Mouse (Mus musculus): ENCODE results near the gene Lmtk3. TPM values are rescaled to one million over a fixed set of nuclear protein-coding genes. Genes with fewer than 3 reads are reported as not detected.

Gene Lmtk3
- polyA plus RNA-seq, 1 experiment from 2014 or later = 1.1 TPM

- no peak for ATAC-seq (ENCODE audit: insufficient number of reproducible peaks, insufficient read depth, low FRiP score, low read depth)
- H3K27me3 ChIP-seq (ENCODE audit: control insufficient read depth, insufficient read depth, low read length) = peaks cover 71% of the 10 kb centered on the region
- H3K4me2 ChIP-seq (ENCODE audit: low read length) = no peak overlapping the region
- H3K4me3 ChIP-seq (ENCODE audit: control insufficient read depth in 1 of 2, insufficient read depth in 1 of 2, low read depth in 1 of 2, low read length in 2 of 2) = no peak overlapping the region
- H3K9me3 ChIP-seq (ENCODE audit: control insufficient read depth, low read length) = no peaks in the 10 kb centered on the region
- no peak overlapping the region for H3K9ac ChIP-seq (ENCODE audit: low read length)
- H3K36me3 ChIP-seq (ENCODE audit: control insufficient read depth, insufficient read depth, low read length) = no peaks in the 10 kb centered on the region
- peaks cover 9 to 18% of the 10 kb centered on the region in 2 experiments; a peak in 2 of 4 replicates for H3K4me1 ChIP-seq (ENCODE audit: control insufficient read depth in 2 of 2, insufficient read depth in 2 of 2, low read length in 2 of 2)
- WGBS = 55% methylated on average over 4 of the region's 4 CpGs
- H3K27ac ChIP-seq (replicated peaks in 1 of 2; ENCODE audit: control insufficient read depth in 1 of 2, insufficient read depth in 1 of 2, low read depth in 2 of 2, low read length in 2 of 2) = no peak overlapping the region
These were observed 1.3 kb upstream of the Lmtk3 start for GRCm38 (mm10) chr7:45782271-45782670.

GRCm38 (mm10) chr7:45784524-45785372 is 1.2 kb downstream of the Lmtk3 start, which contains the start of gene Sult2b1:
TSS of gene Sult2b1 (minus strand) at chr7:45784669.
- no peak for ATAC-seq (ENCODE audit: insufficient number of reproducible peaks, insufficient read depth, low FRiP score, low read depth)
- Histone ChIP-seq H3K9me3 (ENCODE audit: control insufficient read depth, low read length) (no peaks in the 10 kb centered on the region), H3K4me1 (ENCODE audit: control insufficient read depth in 2 of 2, insufficient read depth in 2 of 2, low read length in 2 of 2) (peaks cover 7 to 13% of the 10 kb centered on the region in 2 experiments; a peak in 2 of 4 replicates), H3K4me2 (ENCODE audit: low read length) (peak within 1 kb of the TSS; percentile 78), H3K36me3 (ENCODE audit: control insufficient read depth, insufficient read depth, low read length) (no peaks in the 10 kb centered on the region), H3K27ac (replicated peaks in 1 of 2; ENCODE audit: control insufficient read depth in 1 of 2, insufficient read depth in 1 of 2, low read depth in 2 of 2, low read length in 2 of 2) (no peak within 1 kb of the TSS), H3K4me3 (ENCODE audit: control insufficient read depth in 1 of 2, insufficient read depth in 1 of 2, low read depth in 1 of 2, low read length in 2 of 2) (peak within 1 kb of the TSS; percentile 60 to 65), H3K27me3 (ENCODE audit: control insufficient read depth, insufficient read depth, low read length) (peaks cover 59% of the 10 kb centered on the region), H3K9ac (ENCODE audit: low read length) (peak within 1 kb of the TSS; percentile 73)
- WGBS = 23% methylated on average over 20 of the region's 20 CpGs

- under 1% methylated on average over 40 of the region's 42 CpGs for WGBS
- H3K4me2 ChIP-seq (ENCODE audit: low read length) = peak overlapping the region; percentile 78
- peaks cover 55% of the 10 kb centered on the region for H3K27me3 ChIP-seq (ENCODE audit: control insufficient read depth, insufficient read depth, low read length)
- no peak overlapping the region for H3K27ac ChIP-seq (replicated peaks in 1 of 2; ENCODE audit: control insufficient read depth in 1 of 2, insufficient read depth in 1 of 2, low read depth in 2 of 2, low read length in 2 of 2)
- H3K36me3 ChIP-seq (ENCODE audit: control insufficient read depth, insufficient read depth, low read length) = no peaks in the 10 kb centered on the region
- H3K4me3 ChIP-seq (ENCODE audit: control insufficient read depth in 1 of 2, insufficient read depth in 1 of 2, low read depth in 1 of 2, low read length in 2 of 2) = peak overlapping the region; percentile 46 to 47
- ATAC-seq (ENCODE audit: insufficient number of reproducible peaks, insufficient read depth, low FRiP score, low read depth) = no peak
- peaks cover 7 to 13% of the 10 kb centered on the region in 2 experiments; a peak in 3 of 4 replicates for H3K4me1 ChIP-seq (ENCODE audit: control insufficient read depth in 2 of 2, insufficient read depth in 2 of 2, low read length in 2 of 2)
- H3K9ac ChIP-seq (ENCODE audit: low read length) = peak overlapping the region; percentile 66
- no peaks in the 10 kb centered on the region for H3K9me3 ChIP-seq (ENCODE audit: control insufficient read depth, low read length)
These were observed 2.0 kb downstream of the Lmtk3 start for GRCm38 (mm10) chr7:45785388-45786135.

- H3K9me3 ChIP-seq (ENCODE audit: control insufficient read depth, low read length) = no peaks in the 10 kb centered on the region
- peaks cover 50% of the 10 kb centered on the region for H3K27me3 ChIP-seq (ENCODE audit: control insufficient read depth, insufficient read depth, low read length)
- H3K4me2 ChIP-seq (ENCODE audit: low read length) = peak overlapping the region; percentile 78
- 1% methylated on average over 14 of the region's 14 CpGs for WGBS
- no peaks in the 10 kb centered on the region for H3K36me3 ChIP-seq (ENCODE audit: control insufficient read depth, insufficient read depth, low read length)
- no peak for ATAC-seq (ENCODE audit: insufficient number of reproducible peaks, insufficient read depth, low FRiP score, low read depth)
- H3K27ac ChIP-seq (replicated peaks in 1 of 2; ENCODE audit: control insufficient read depth in 1 of 2, insufficient read depth in 1 of 2, low read depth in 2 of 2, low read length in 2 of 2) = no peak overlapping the region
- H3K4me1 ChIP-seq (ENCODE audit: control insufficient read depth in 2 of 2, insufficient read depth in 2 of 2, low read length in 2 of 2) = peaks cover 7 to 13% of the 10 kb centered on the region in 2 experiments; a peak in 3 of 4 replicates
- peak overlapping the region; percentile 46 to 47 for H3K4me3 ChIP-seq (ENCODE audit: control insufficient read depth in 1 of 2, insufficient read depth in 1 of 2, low read depth in 1 of 2, low read length in 2 of 2)
- peak overlapping the region; percentile 66; the same call in 1 of the 2 replicates for H3K9ac ChIP-seq (ENCODE audit: low read length)
These were observed 2.6 kb downstream of the Lmtk3 start for GRCm38 (mm10) chr7:45786136-45786578.

GRCm38 (mm10) chr7:45786661-45787413 is 3.3 kb downstream of the Lmtk3 start:
- H3K27ac ChIP-seq (replicated peaks in 1 of 2; ENCODE audit: control insufficient read depth in 1 of 2, insufficient read depth in 1 of 2, low read depth in 2 of 2, low read length in 2 of 2) = no peak overlapping the region
- 7% methylated on average over 17 of the region's 17 CpGs for WGBS
- no peak for ATAC-seq (ENCODE audit: insufficient number of reproducible peaks, insufficient read depth, low FRiP score, low read depth)
- peak overlapping the region; percentile 78 for H3K4me2 ChIP-seq (ENCODE audit: low read length)
- no peaks in the 10 kb centered on the region for H3K9me3 ChIP-seq (ENCODE audit: control insufficient read depth, low read length)
- H3K27me3 ChIP-seq (ENCODE audit: control insufficient read depth, insufficient read depth, low read length) = peaks cover 44% of the 10 kb centered on the region
- H3K36me3 ChIP-seq (ENCODE audit: control insufficient read depth, insufficient read depth, low read length) = no peaks in the 10 kb centered on the region
- peaks cover 7 to 13% of the 10 kb centered on the region in 2 experiments; a peak in 3 of 4 replicates for H3K4me1 ChIP-seq (ENCODE audit: control insufficient read depth in 2 of 2, insufficient read depth in 2 of 2, low read length in 2 of 2)
- H3K9ac ChIP-seq (ENCODE audit: low read length) = no peak overlapping the region
- peak overlapping the region; percentile 46 to 47 for H3K4me3 ChIP-seq (ENCODE audit: control insufficient read depth in 1 of 2, insufficient read depth in 1 of 2, low read depth in 1 of 2, low read length in 2 of 2)

- Histone ChIP-seq H3K27me3 (ENCODE audit: control insufficient read depth, insufficient read depth, low read length) (peaks cover 38% of the 10 kb centered on the region), H3K36me3 (ENCODE audit: control insufficient read depth, insufficient read depth, low read length) (no peaks in the 10 kb centered on the region), H3K9me3 (ENCODE audit: control insufficient read depth, low read length) (no peaks in the 10 kb centered on the region), H3K4me3 (ENCODE audit: control insufficient read depth in 1 of 2, insufficient read depth in 1 of 2, low read depth in 1 of 2, low read length in 2 of 2) (no peak overlapping the region), H3K4me1 (ENCODE audit: control insufficient read depth in 2 of 2, insufficient read depth in 2 of 2, low read length in 2 of 2) (peaks cover 7 to 13% of the 10 kb centered on the region in 2 experiments; a peak in 3 of 4 replicates), H3K9ac (ENCODE audit: low read length) (no peak overlapping the region), H3K4me2 (ENCODE audit: low read length) (no peak overlapping the region), H3K27ac (replicated peaks in 1 of 2; ENCODE audit: control insufficient read depth in 1 of 2, insufficient read depth in 1 of 2, low read depth in 2 of 2, low read length in 2 of 2) (no peak overlapping the region)
- WGBS = 75% methylated on average over 22 of the region's 22 CpGs
- ATAC-seq (ENCODE audit: insufficient number of reproducible peaks, insufficient read depth, low FRiP score, low read depth) = no peak
These were observed 4.1 kb downstream of the Lmtk3 start for GRCm38 (mm10) chr7:45787642-45788041.

- Histone ChIP-seq H3K4me2 (ENCODE audit: low read length) (no peak overlapping the region), H3K4me3 (ENCODE audit: control insufficient read depth in 1 of 2, insufficient read depth in 1 of 2, low read depth in 1 of 2, low read length in 2 of 2) (no peak overlapping the region), H3K4me1 (ENCODE audit: control insufficient read depth in 2 of 2, insufficient read depth in 2 of 2, low read length in 2 of 2) (peaks cover 2 to 5% of the 10 kb centered on the region in 2 experiments; a peak in 3 of 4 replicates), H3K9me3 (ENCODE audit: control insufficient read depth, low read length) (no peaks in the 10 kb centered on the region), H3K27me3 (ENCODE audit: control insufficient read depth, insufficient read depth, low read length) (peaks cover 37% of the 10 kb centered on the region), H3K27ac (replicated peaks in 1 of 2; ENCODE audit: control insufficient read depth in 1 of 2, insufficient read depth in 1 of 2, low read depth in 2 of 2, low read length in 2 of 2) (no peak overlapping the region), H3K9ac (ENCODE audit: low read length) (no peak overlapping the region), H3K36me3 (ENCODE audit: control insufficient read depth, insufficient read depth, low read length) (no peaks in the 10 kb centered on the region)
- whole genome bisulfite sequencing = 53% methylated on average over 6 of the region's 6 CpGs
- ATAC-seq (ENCODE audit: insufficient number of reproducible peaks, insufficient read depth, low FRiP score, low read depth) = no peak
These were observed 7.2 kb downstream of the Lmtk3 start for GRCm38 (mm10) chr7:45790721-45791120.

Data from heart, embryonic 14.5 days (tissue).